Mouse (Mus musculus) cerebral cortex, adult 2 months (tissue): Measurements from ENCODE around the gene Lsamp.

Experiments
- WGBS: fragments of 180-500 bp; shearing (Covaris S2); methylation state at CpG from one replicate; pipeline ENCODE4 v1.1.7; 2018; 5-methylcytosine and 5-hydroxymethylcytosine counted together

The Lsamp gene

DNA sequence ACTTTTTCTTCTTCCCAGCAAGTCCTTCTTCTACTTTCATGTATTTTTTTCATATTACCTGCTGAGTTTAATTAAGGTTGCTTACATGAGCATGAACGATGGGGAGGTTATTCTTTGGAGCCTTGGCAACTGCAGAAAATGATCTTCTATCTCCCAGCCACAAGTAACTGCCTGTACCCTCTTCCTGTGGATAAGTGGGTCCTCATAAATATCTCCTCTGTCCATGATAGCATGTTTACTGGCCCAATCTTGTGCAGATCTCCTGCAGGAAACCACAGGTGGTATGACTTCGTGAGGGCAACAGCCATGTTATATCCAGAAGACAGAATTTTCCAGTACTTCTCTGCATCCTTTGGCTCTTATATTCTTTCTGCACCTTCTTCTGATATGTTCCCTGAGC, 2129.1 kb downstream of the Lsamp start:
- whole genome bisulfite sequencing = 76% methylated on average over 2 of the region's 2 CpGs

DNA sequence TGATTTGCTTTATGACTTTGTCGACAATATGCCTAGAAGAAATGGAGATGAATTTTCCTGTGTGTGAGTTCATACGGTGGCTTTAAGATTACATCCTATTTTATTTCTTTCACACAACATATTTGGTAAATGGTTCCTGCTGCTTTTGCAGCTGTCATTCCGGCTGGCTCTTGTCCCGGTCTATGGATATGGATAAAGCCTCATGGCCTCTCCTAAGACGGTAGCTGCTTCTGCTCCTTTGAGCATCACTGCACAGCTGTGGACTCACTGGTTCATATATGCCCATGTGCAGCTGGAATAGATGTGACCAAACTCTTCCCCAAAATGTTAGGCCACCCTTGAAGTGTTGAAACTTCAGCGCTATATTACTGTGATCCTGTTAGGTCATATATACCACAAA, 2137.6 kb downstream of the Lsamp start:
- 82% methylated on average over 6 of the region's 6 CpGs for WGBS

DNA sequence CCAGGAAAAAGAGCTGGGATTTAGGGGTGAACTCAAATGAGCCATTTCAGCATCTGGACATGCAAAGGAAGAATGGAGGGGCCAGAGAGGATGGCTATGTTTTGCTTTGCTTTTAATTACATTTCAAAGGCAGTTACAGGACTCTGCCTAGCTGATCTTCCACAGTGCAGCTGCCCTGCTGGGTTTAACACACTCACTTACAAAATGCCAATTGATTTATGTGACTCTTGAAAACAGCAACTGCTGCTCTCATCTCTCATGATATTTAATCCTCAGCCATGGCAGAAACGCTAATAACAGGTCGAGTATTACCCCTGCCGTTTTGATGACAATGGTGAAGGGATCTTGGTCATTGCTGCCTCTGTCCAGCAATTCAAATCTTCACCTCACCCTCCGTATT, 2139.7 kb downstream of the Lsamp start:
- WGBS = 70% methylated on average over 4 of the region's 4 CpGs

DNA sequence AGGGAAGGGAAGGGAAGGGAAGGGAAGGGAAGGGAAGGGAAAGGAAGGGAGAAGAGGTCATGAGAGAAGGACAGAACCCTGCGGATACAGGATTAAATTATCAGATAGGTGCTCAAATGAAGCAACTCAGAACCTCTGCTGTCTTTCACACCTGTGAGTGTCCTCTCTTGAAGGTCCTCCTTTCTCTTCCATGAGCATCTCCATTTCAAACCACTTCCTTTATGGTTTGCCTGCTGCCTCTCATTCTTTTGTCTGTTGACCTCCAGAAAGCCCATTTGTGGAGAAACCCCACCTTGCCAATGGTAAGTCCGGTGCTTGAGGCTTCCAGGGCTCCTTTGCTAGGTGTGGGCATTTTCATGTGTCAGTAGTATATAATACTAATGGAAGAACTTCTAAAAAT, 2141.9 kb downstream of the Lsamp start:
- WGBS = 93% methylated on average over 2 of the region's 2 CpGs

DNA sequence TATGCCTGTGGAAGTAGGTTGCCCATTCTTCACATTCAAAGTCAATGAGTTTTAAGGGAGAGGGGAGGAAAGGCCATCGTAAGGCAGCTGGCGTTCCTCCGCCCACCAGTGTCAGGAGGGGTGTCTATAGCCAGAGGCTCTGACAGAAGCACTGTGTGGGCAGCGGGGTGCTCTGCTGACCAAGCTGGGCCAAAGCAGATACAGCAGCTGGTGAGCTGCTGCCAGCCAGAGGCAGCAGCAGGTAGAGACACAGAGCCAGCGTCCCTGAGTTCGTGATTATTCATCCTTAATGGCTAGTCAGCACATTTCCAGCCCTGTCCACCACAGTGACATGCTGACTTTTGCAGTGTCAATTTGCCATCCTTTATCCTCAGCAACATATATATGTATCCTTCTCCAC, 2163.0 kb downstream of the Lsamp start:
- 75% methylated on average over 6 of the region's 6 CpGs for WGBS

DNA sequence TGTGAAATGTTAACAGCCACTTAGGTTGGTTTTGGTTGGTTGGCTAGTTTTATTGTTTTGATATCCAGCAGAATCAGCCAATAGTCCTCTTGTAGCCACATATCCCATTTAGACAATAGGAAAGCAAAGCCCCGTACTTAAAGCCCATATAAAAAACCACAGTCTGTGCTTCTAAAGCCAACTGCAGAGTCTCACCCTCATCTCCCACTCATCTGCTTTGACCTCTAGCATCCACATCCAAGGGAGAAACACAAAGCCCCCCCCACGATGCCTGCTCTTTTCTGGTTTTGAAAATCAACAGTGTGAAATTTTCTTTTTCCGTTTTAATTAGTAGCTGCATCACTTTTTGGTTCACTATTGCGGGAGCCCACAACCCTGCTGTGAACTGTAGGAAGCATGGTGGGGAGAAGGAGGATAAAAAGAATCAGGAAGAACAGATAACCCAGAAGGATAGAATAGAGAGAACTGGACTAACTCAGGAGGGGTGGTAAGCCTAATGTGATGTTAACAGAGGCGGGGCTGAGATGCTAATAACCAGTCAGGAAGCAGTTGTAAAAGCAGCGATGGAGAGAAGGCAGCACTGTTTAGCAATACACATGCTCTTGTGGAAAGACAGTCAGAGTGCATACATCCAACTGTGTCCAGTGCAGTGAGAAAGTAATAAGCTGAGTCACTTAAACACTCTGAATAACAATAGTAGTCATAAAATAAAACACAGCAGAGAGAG, 2165.2 kb downstream of the Lsamp start:
- 69% methylated on average over 6 of the region's 6 CpGs for WGBS

DNA sequence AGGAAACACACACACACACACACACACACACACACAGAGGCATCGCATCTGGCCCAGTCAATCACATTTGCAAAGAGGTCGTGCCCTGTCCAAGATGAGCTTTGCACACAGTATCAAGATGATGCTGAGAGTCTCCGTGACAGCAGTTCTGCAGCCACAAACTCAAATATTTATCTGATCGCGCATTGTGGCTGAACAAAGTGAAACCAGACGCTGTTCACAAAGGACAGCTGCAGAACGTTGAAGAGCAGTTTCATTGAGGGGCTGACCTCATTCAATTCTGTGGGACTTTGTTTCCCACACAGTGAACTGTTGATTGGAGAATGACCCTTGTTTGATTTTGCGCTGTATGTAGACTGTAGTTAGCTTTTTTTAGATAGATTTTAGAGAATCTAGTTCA, 2168.5 kb downstream of the Lsamp start:
- WGBS = 68% methylated on average over 8 of the region's 8 CpGs

DNA sequence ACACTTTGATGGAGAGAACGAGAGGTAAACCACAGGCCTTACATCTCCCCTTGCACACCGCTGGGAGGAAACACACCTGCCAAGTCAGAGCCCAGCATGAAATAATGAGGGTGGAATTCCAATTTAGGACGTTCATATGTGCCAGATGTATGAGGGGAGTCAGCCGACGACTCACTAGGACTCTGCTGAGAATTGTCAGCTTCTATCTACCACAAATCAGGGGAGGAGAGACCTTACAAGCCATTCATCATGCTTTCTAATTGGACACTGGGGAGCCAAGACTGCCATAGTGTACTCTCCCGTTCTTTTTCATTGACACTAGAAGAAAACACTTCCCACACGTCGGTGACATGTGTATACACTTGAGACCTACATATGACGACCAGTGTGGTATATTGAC, 2173.7 kb downstream of the Lsamp start:
- 82% methylated on average over 9 of the region's 9 CpGs for WGBS

DNA sequence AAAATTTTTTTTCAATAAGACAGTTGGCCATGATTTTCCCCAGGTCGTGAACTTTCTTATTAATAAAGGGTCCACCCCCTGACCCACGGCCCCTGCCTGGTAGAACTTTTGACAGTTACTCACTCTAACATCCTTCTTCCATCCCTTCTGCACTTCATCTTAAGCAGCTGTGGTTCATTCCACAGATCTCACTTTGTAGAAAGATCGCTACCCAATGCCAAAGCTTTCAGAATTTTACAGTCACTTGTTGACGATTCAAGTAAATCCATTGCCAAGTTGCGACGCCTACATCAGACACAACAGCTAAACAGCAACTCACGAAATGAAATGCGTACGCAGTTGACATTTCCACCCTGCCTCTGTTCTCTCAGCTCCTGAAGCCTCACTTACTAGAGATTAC, 2184.1 kb downstream of the Lsamp start:
- WGBS = 77% methylated on average over 9 of the region's 9 CpGs

DNA sequence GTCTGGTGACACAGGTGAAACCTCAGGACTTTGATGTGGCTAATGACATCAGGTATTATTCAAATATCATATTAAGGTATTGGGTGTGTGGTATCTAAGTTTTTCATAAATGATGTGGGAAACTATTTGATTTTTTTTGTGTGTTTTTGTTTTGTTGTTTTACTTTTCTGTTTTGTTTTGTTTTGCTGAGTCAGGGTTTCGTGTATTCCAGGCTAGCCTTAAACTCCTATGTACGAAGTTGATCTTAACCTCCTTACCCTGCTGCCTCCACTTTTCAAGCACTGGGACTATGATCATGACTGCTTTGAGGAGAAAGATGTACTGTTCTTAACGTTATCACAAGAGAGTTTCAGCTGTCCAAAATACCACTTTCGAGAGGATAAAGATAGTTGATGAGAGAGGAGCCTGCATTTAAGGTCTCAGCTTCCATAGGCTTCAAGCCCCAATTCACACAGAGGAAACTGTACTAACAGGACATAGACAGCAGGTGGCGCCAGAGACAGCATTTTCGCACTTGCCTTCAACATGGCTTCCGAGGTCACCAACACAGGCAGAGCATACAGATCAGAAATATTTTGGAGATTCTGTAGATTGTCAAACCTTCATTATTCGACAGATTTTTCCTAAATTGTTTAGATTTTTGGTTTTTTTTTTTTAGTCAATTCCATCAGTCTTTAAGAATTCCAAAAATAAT, 2185.4 kb downstream of the Lsamp start:
- WGBS = 23% methylated on average over 8 of the region's 8 CpGs

DNA sequence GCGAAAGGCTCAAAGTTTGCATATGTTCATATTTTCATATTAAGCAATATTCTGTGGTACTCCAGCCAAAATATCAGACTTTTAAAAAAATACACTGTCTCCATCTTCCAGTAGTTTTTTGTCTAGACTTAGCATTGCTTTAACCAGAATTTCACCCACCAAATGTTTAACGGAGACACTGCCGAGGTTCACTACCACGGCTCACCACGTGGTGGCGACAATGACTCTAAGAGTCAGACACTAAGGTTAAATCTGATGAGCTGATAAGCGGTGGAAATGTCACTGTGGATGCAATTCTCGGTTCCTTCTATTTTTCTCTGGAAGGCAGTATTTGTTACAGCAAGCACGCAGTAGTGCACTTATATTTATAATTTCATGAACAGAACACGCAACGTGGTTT, 2188.3 kb downstream of the Lsamp start:
- WGBS = 15% methylated on average over 11 of the region's 11 CpGs

DNA sequence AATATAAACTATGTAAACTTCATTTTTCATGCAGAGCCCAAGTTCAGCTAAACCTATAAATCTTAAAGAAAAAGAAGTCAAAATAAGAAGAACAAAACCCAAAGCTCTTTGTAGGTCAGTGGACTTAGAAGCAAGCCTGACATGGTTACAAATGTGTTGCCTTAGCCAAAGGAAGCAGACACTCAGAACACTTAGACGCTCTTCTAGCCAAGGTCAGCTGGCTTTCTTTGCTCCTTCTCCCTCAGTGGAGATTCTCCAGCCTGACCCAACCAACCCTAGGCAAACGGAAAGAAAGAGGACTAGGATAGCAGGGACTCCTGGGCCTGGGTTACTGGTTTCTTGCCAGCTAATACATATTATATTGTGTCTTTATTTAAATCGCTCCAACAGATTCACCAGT, 2194.7 kb downstream of the Lsamp start:
- WGBS = 75% methylated on average over 3 of the region's 3 CpGs

DNA sequence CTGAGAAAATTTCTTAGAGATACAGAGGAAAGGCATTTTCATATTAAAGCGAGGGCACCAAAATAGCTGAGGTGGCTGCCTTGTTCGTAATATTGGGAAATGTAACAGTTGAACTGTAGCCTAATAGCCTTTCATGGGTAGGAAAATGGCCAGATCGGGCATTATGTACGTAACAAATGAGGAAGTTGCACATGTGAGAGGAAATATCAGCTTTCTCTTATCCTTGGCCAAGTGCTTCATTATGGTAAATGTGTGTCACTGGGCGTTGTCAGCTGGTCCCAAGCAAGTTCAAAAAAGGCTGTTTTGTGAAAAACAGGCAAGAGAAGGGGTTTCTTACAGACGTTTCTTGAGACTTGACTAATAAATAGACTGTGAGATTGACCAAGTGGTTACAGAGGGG, 2195.9 kb downstream of the Lsamp start:
- 63% methylated on average over 6 of the region's 6 CpGs for WGBS

DNA sequence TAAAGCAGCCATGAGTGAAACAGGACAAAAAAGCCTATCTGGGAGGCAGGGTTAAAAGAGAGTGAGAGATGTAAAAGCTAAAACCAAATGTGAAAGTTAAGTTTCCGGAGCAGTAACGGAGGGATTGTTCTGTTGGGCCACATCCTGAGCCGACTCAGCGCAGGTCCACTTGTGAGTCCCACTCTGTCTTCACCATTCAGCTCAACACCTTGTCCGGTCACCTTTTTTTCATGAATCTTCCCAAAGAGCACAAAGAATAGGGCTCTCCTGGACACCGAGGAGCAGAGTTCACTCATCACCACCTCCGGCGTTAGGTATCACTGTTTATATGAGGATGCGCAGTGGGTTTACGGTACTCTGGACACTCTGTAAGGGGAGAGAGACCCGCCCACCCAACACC, 2196.3 kb downstream of the Lsamp start:
- WGBS = 93% methylated on average over 11 of the region's 11 CpGs

DNA sequence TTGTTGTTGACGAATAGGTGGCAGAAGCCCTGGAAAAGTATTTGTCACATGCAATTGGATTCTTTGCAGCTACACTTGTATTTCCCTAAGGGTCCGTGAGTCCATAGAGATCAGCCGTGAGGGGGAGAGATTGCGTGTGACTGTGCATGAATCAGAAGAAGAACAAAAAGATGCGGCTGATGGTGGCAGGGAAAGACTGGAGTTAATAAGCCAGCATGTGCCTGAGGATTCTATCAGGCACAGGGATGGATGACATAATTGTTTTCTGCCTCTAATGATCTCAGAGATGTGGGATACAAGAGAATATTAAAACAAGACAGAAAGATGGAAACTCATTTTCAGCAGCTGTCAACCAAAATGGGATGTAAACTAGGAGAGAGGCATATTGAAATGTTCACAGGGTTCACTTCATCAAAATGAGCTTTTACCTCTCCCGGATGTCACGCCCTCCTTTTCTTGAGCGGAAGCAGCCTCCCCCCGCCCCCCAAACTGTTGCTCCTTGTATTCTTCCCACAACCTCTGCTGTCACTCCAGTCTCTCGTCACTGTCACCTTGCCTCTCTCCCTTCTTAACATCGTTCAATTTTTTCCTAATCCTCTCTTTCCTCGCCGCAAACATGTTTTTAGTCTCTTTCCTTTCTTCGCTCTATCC, 2205.4 kb downstream of the Lsamp start:
- WGBS = 12% methylated on average over 14 of the region's 14 CpGs

DNA sequence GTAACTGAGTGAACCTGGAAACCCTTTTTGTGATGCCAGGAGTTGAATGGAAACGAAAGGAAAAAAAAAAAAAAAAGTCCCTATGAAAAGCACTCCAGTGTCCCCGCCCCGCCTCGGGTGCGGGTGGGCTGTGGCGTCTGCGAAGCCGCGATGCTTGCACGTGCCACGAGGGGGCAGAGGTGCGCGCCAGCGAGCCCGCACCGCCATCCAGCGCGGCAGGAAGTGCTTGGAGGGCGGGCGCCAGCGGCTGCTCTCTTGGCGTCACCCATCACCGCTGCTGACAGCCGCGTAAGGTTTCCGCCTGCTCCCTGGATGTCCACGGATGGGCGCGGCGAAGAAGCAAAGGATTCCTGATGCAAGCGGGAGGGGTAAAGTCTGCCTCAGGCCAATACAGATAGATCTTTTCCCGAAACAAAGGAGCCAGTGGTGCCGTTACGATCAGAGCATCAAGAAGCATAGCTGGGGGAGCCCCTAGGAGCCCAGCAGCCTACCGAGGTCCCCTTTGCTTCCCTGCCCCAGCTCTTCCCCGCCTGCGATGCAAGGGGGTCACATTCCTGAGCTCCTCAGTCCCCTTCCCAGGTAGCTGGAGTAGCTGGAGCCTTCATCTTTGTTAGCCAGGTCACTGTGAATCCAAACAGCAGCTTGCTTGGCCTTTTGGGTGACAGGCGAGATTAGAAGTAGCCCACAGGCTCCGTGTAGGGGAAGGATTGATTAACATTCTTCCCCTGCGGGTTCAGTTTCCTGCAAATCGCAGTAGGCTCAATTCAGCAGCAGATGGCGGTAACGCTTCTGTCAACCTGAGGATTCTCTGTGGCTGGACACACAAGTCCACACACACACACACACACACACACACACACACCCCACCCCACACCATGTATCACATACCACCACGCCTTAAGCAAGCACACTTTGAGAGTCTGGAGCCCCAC, 2206.2 kb downstream of the Lsamp start:
- under 1% methylated on average over 44 of the region's 44 CpGs for WGBS
